Mouse (Mus musculus) heart, postnatal 0 days (tissue): Measurements from ENCODE around the gene Fis1. TPM values are rescaled to one million over a fixed set of nuclear protein-coding genes. Genes with fewer than 3 reads are reported as not detected.

Experiments
- ATAC-seq: fragments of 200-750 bp; cut with Nextera tagmentation; 2 replicates; pipeline ENCODE4 v1.8.0; 2017; ENCODE audit warnings: low read depth, moderate number of reproducible peaks, moderate library complexity; ENCODE audit not compliant: insufficient read depth
- DNase-seq: peaks from one replicate; pipeline ENCODE4 v3.0.0-alpha.2; 2016; ENCODE audit warnings: low spot score
- H3K27ac ChIP-seq: fragments of 300-500 bp; sonication (generic); 2 replicates; pipeline ENCODE4 v1.5.1; 2014; ENCODE audit warnings: low read depth, mild to moderate bottlenecking
- H3K27me3 ChIP-seq: fragments of 300-500 bp; sonication (generic); 2 replicates; pipeline ENCODE4 v1.6.1; 2014; ENCODE audit warnings: low read length, mixed read lengths; ENCODE audit not compliant: control insufficient read depth, insufficient read depth
- H3K36me3 ChIP-seq: fragments of 300-500 bp; sonication (generic); replicated peaks from 2 replicates; pipeline ENCODE4 v1.6.1; 2014; ENCODE audit warnings: low read length, mixed read lengths; ENCODE audit not compliant: control insufficient read depth, insufficient read depth
- H3K4me1 ChIP-seq: fragments of 300-500 bp; sonication (generic); 2 replicates; pipeline ENCODE4 v1.6.1; 2014; ENCODE audit warnings: antibody characterized with exemption; ENCODE audit not compliant: control insufficient read depth, insufficient read depth
- H3K4me2 ChIP-seq: fragments of 300-500 bp; sonication (generic); 2 replicates; pipeline ENCODE4 v1.6.1; 2014; ENCODE audit warnings: low read depth, mild to moderate bottlenecking, low read length, moderate library complexity
- H3K4me3 ChIP-seq: fragments of 300-500 bp; sonication (generic); 2 replicates; pipeline ENCODE4 v1.5.1; 2014; ENCODE audit warnings: low read depth, low read length
- H3K9ac ChIP-seq: fragments of 300-500 bp; sonication (generic); replicated peaks from 2 replicates; pipeline ENCODE4 v1.6.1; 2014; ENCODE audit warnings: low read depth, low read length, mixed read lengths
- H3K9me3 ChIP-seq: fragments of 300-500 bp; sonication (generic); replicated peaks from 2 replicates; pipeline ENCODE4 v1.6.1; 2016; ENCODE audit warnings: low read length; ENCODE audit not compliant: control insufficient read depth
- CTCF ChIP-seq: IDR thresholded peaks from 2 replicates; pipeline ENCODE4 v1.5.1; 2016; ENCODE audit warnings: antibody characterized with exemption, control low read depth, low read depth
- EP300 ChIP-seq: IDR thresholded peaks from 2 replicates; pipeline ENCODE4 v1.6.1; 2016; ENCODE audit warnings: antibody characterized with exemption, low read depth
- WGBS: fragments of 180-500 bp; shearing (Covaris S2); extraction: QIAGEN DNeasy Blood & Tissue Kit; methylation state at CpG from one replicate; pipeline ENCODE4 v1.1.7; 2014; 5-methylcytosine and 5-hydroxymethylcytosine counted together
- polyA plus RNA-seq: library from polyadenylated mRNA; unstranded; fragments of >200 nt; fragmentation: Nextera tagmentation; extraction: Ambion mirVana; gene quantifications from 2 replicates; pipeline ENCODE4 v1.2.1, GENCODE M21; 2015
- total RNA-seq: library from RNA; depleted of rRNA; stranded (reverse); fragments of >200 nt; gene quantifications from 2 replicates; pipeline ENCODE4 v1.2.3, GENCODE M21; 2014; ENCODE audit warnings: low replicate concordance

Gene Fis1
- total and polyA plus RNA-seq, 2 experiments from 2014 or later, result 143 to 249 TPM

GRCm38 (mm10) chr5:136923751-136924478 lies 29.2 kb upstream of the Fis1 start:
- Histone ChIP-seq H3K27ac (no peak overlapping the region), H3K36me3 (no peaks in the 10 kb centered on the region), H3K4me1 (no peaks in the 10 kb centered on the region), H3K4me3 (no peak overlapping the region), H3K4me2 (no peak overlapping the region), H3K27me3 (no peaks in the 10 kb centered on the region), H3K9me3 (no peaks in the 10 kb centered on the region), H3K9ac (no peak overlapping the region)
- TF ChIP-seq CTCF (no peak), EP300 (no peak)
- DNase-seq (no peak), ATAC-seq (no peak)
- 46% methylated on average over 7 of the region's 7 CpGs for WGBS

- TF ChIP-seq EP300 (no peak), CTCF (peak; percentile 94)
- H3K4me2 ChIP-seq, result no peak overlapping the region
- no peaks in the 10 kb centered on the region for H3K36me3 ChIP-seq
- no peaks in the 10 kb centered on the region for H3K9me3 ChIP-seq
- no peaks in the 10 kb centered on the region for H3K4me1 ChIP-seq
- no peak overlapping the region for H3K27ac ChIP-seq
- WGBS, result 17% methylated on average over 4 of the region's 4 CpGs
- peak; percentile 73 for ATAC-seq
- H3K27me3 ChIP-seq, result no peaks in the 10 kb centered on the region
- no peak overlapping the region for H3K4me3 ChIP-seq
- peak; percentile 82 for DNase-seq
- no peak overlapping the region for H3K9ac ChIP-seq
Observed at GRCm38 (mm10) chr5:136929073-136929472, 24.0 kb upstream of the Fis1 start.

DNA sequence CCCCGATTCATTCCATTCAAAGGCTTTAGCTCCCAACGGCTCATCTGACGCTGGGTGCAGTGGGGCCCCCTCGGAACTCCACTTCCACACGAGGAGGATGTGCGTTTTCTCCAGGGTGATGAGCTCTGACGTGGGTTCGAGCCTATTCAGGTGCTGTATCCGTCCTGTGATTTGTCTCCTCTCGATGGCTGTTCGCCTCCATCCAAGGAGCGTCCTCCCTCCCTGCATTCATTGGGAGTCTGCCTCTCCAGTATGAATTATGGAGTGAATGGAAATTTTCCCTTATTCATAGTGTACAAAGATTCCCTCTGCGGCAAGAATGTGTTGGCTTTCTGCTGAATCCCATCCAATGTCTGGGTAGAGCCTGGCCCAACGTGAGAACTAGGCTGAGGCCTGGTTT lies 21.2 kb upstream of the Fis1 start:
- Histone ChIP-seq H3K36me3 (no peaks in the 10 kb centered on the region), H3K4me2 (no peak overlapping the region), H3K9ac (no peak overlapping the region), H3K4me3 (no peak overlapping the region), H3K9me3 (no peaks in the 10 kb centered on the region), H3K4me1 (no peaks in the 10 kb centered on the region), H3K27me3 (no peaks in the 10 kb centered on the region), H3K27ac (no peak overlapping the region)
- DNase-seq (no peak), ATAC-seq (no peak)
- WGBS, result 81% methylated on average over 14 of the region's 14 CpGs
- TF ChIP-seq CTCF, result no peak
- TF ChIP-seq EP300, result no peak

- Histone ChIP-seq H3K4me1 (no peaks in the 10 kb centered on the region), H3K9me3 (no peaks in the 10 kb centered on the region), H3K4me3 (no peak overlapping the region), H3K36me3 (no peaks in the 10 kb centered on the region), H3K9ac (no peak overlapping the region), H3K27ac (no peak overlapping the region), H3K4me2 (no peak overlapping the region), H3K27me3 (no peaks in the 10 kb centered on the region)
- DNase-seq (no peak), ATAC-seq (no peak)
- no peak for TF ChIP-seq EP300
- no peak for TF ChIP-seq CTCF
- WGBS, result 66% methylated on average over 5 of the region's 5 CpGs
Observed at GRCm38 (mm10) chr5:136932956-136933355, 20.1 kb upstream of the Fis1 start.

DNA sequence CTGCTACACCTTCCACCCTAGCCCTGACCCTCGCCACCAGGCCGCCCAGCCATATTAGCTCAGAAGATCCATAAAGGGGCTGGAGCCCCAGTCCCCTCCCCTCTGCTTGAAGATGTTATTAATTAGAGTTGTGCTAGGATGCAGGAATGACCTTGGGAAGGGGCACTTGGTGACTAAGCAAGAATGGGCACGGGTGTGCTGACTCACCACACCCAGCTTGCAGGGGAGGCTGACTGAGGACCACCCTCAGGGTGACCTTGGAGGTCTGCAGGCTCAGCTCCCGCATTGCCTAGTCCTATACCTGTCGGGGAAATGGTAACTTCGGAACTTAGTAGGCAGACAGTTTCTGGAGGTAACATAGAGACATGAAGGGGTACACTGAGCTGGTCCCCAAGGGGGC lies 19.1 kb upstream of the Fis1 start:
- no peak overlapping the region for H3K9ac ChIP-seq
- ATAC-seq, result no peak
- H3K4me1 ChIP-seq, result no peaks in the 10 kb centered on the region
- no peaks in the 10 kb centered on the region for H3K9me3 ChIP-seq
- H3K27ac ChIP-seq, result no peak overlapping the region
- 86% methylated on average over 6 of the region's 6 CpGs for WGBS
- no peak for DNase-seq
- TF ChIP-seq CTCF (no peak), EP300 (no peak)
- no peaks in the 10 kb centered on the region for H3K27me3 ChIP-seq
- no peaks in the 10 kb centered on the region for H3K36me3 ChIP-seq
- H3K4me2 ChIP-seq, result no peak overlapping the region
- H3K4me3 ChIP-seq, result no peak overlapping the region
